Mouse (Mus musculus): Measurements from ENCODE around the gene Gm3383. TPM values are rescaled to one million over a fixed set of nuclear protein-coding genes. Genes with fewer than 3 reads are reported as not detected.

Gene Gm3383
- not detected for total RNA-seq (2023)

GRCm38 (mm10) chr14:5807882-5808281 lies at the start of gene Gm3383:
Gene Gm3383, minus strand, starts transcription at chr14:5807982.

GRCm38 (mm10) chr14:5830229-5830628 lies 22.4 kb upstream of the Gm3383 start, which contains the start of gene Gm3424:
Gene Gm3424, minus strand, starts transcription at chr14:5830329.

GRCm38 (mm10) chr14:5741477-5741876 lies 66.3 kb downstream of the Gm3383 start, which contains the start of gene Gm3373:
Gene Gm3373, minus strand, starts transcription at chr14:5741577.

GRCm38 (mm10) chr14:5687357-5687756 lies 120.4 kb downstream of the Gm3383 start, which contains the start of gene Gm9603:
Gene Gm9603, minus strand, starts transcription at chr14:5687457.

GRCm38 (mm10) chr14:5632928-5633327 lies 174.9 kb downstream of the Gm3383 start, which contains the start of gene Gm8265:
Gene Gm8265, minus strand, starts transcription at chr14:5633028.

Other genes with a start within 250 kb of the Gm3383 start
- gene Gm8265, start 175.0 kb downstream of the Gm3383 start, total RNA-seq (2023), result not detected
- not detected for gene Gm9603, start 120.5 kb downstream of the Gm3383 start, total RNA-seq (2023)
- gene Gm3373, start 66.4 kb downstream of the Gm3383 start, total RNA-seq (2023), result not detected
- not detected for gene Gm3424, start 22.3 kb upstream of the Gm3383 start, total RNA-seq (2023)
- gene Gm8237, start 72.4 kb upstream of the Gm3383 start, total RNA-seq (2023), result not detected
- not detected for gene Gm3248, start 153.8 kb upstream of the Gm3383 start, total RNA-seq (2023)
- not detected for gene Gm3453, start 171.2 kb upstream of the Gm3383 start, total RNA-seq (2023)

All from neutrophil, adult 83 days (primary cell).